Mouse (Mus musculus) forebrain, embryonic 13.5 days (tissue): ENCODE data around the gene Gatd1. TPM values are rescaled to one million over a fixed set of nuclear protein-coding genes. Genes with fewer than 3 reads are reported as not detected.
A peak's percentile ranks its signal among the peaks of the same experiment; 100 is the strongest.

Experiments
- ATAC-seq: fragments of 200-750 bp; cut with Nextera tagmentation; 2 replicates; pipeline ENCODE4 v1.8.0; 2017
- H3K27ac ChIP-seq: fragments of 300-500 bp; sonication (generic); 2 replicates; pipeline ENCODE4 v1.5.1; 2015; ENCODE audit warnings: inconsistent platforms, mild to moderate bottlenecking, moderate library complexity
- H3K27me3 ChIP-seq: fragments of 300-500 bp; sonication (generic); 2 replicates; pipeline ENCODE4 v1.6.1; 2015; ENCODE audit warnings: mild to moderate bottlenecking, inconsistent platforms
- H3K36me3 ChIP-seq: fragments of 300-500 bp; sonication (generic); 2 replicates; pipeline ENCODE4 v1.6.1; 2015; ENCODE audit warnings: mild to moderate bottlenecking, inconsistent platforms; ENCODE audit not compliant: poor library complexity, severe bottlenecking
- H3K4me1 ChIP-seq: fragments of 300-500 bp; sonication (generic); 2 replicates; pipeline ENCODE4 v1.6.1; 2015; ENCODE audit warnings: inconsistent platforms
- H3K4me2 ChIP-seq: fragments of 300-500 bp; sonication (generic); 2 replicates; pipeline ENCODE4 v1.6.1; 2015; ENCODE audit warnings: inconsistent platforms, mild to moderate bottlenecking, moderate library complexity
- H3K4me3 ChIP-seq: fragments of 300-500 bp; sonication (generic); 2 replicates; pipeline ENCODE4 v1.5.1; 2015; ENCODE audit warnings: mild to moderate bottlenecking, inconsistent platforms
- H3K9ac ChIP-seq: fragments of 300-500 bp; sonication (generic); 2 replicates; pipeline ENCODE4 v1.6.1; 2015; ENCODE audit warnings: mild to moderate bottlenecking, inconsistent platforms
- H3K9me3 ChIP-seq: fragments of 300-500 bp; sonication (generic); replicated peaks from 2 replicates; pipeline ENCODE4 v1.6.1; 2016; ENCODE audit warnings: inconsistent platforms
- WGBS: fragments of 180-500 bp; shearing (Covaris S2); methylation state at CpG from one replicate; pipeline ENCODE4 v1.1.7; 2015; 5-methylcytosine and 5-hydroxymethylcytosine counted together
- polyA plus RNA-seq: library from polyadenylated mRNA; unstranded; fragments of >200 nt; fragmentation: Nextera tagmentation; extraction: Ambion mirVana; gene quantifications from 2 replicates; pipeline ENCODE4 v1.2.1, GENCODE M21; 2015

Gatd1 gene
- polyA plus RNA-seq, 1 experiment from 2014 or later: 55.6 TPM

DNA sequence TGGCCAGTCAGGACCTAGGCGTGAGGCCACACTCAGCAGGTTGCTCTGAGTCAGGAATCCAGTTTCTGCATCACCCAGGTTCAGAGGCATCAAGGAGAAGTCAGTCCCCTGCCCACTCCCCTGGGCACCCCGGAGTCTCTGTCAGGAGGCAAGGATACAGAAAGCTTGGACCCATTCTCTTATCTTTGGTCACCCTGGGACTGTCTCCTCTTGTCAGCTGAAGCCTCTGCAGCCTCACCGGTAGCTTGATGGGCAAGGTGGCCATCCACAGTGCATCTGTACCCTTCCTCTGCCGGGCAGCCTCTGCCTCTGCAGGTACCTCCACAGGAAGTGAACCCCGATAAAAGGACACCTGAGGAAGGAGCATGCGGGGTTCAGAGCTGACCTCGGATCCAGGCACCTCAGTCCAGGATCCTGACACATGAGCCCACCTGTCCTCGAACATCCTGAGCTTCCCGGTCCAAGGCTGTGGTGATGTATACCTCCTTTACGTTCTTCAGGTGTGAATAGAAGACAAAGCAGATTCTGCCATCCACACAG is 25.3 kb upstream of the Gatd1 start:
- H3K27ac ChIP-seq: no peak overlapping the region
- 96% methylated on average over 10 of the region's 10 CpGs for WGBS
- H3K4me1 ChIP-seq: peaks cover 71% of the 10 kb centered on the region
- no peak overlapping the region for H3K4me3 ChIP-seq
- ATAC-seq: no peak
- no peaks in the 10 kb centered on the region for H3K27me3 ChIP-seq
- no peaks in the 10 kb centered on the region for H3K9me3 ChIP-seq
- peaks cover 35% of the 10 kb centered on the region for H3K36me3 ChIP-seq
- no peak overlapping the region for H3K4me2 ChIP-seq
- peak overlapping the region; percentile 27; the same call in 1 of the 2 replicates for H3K9ac ChIP-seq

- H3K36me3 ChIP-seq: peaks cover 40% of the 10 kb centered on the region
- H3K27me3 ChIP-seq: no peaks in the 10 kb centered on the region
- 93% methylated on average over 12 of the region's 12 CpGs for WGBS
- H3K27ac ChIP-seq: no peak overlapping the region
- no peaks in the 10 kb centered on the region for H3K9me3 ChIP-seq
- no peak overlapping the region for H3K9ac ChIP-seq
- H3K4me1 ChIP-seq: peaks cover 72% of the 10 kb centered on the region
- peak overlapping the region; percentile 61; the same call in 1 of the 2 replicates for H3K4me3 ChIP-seq
- no peak overlapping the region for H3K4me2 ChIP-seq
- ATAC-seq: no peak
Observed at GRCm38 (mm10) chr7:141438201-141438968, 24.4 kb upstream of the Gatd1 start.

DNA sequence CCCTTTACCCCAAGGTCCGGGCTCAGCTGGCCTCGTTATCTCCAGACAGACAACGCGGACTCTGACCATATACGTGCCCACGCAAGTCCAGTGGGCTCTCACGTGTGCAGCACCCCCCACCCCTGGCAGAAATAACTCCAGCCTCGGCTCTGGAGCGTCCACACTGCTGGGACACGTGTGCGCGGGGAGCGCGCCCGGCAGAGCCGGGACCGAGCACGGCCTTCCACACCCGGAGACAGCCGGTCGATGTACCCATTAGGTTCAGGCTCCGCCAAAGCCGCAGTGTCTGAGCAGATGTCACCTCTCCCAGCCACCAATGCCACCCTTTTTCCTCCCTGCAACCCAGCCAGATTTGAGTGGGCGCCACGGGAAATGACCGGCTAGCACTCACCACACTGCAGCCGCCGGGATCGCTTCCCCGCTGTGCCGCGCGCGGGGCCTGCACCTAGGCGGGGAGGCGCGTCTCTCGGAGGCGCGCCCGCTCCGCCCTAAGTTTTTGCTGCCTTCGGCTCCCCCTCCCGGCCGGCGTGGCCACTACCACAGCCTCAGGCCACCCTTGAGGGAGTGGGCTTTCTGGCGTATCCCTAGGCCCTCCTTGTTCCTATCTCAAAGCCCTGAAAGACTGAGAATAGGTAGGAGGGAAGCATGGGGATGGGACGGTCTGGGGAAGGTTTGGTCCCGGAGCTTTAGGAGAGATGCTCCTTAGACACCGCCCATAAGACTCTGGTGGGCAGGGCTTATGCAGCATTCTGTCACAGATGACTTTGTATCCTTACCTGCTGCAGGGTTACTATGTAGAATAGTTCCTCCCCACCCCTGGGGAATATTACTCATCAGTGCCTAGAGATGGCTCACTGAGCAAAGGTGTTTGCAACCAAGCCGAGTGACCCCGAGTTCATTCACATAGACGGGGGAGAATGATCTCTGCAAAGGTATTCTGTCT is 23.5 kb upstream of the Gatd1 start, which contains the start of gene Slc25a22:
Slc25a22 (minus strand) TSS at position 715 of the 943 bp plus-strand sequence.
- H3K9ac ChIP-seq: peak within 1 kb of the TSS; percentile 83
- WGBS: 5% methylated on average over 53 of the region's 53 CpGs
- H3K4me1 ChIP-seq: peaks cover 71% of the 10 kb centered on the region
- H3K27ac ChIP-seq: peak within 1 kb of the TSS; percentile 63
- peak within 1 kb of the TSS; percentile 94 for H3K4me2 ChIP-seq
- peak; percentile 80 for ATAC-seq
- H3K27me3 ChIP-seq: no peaks in the 10 kb centered on the region
- H3K9me3 ChIP-seq: no peaks in the 10 kb centered on the region
- peak within 1 kb of the TSS; percentile 61 for H3K4me3 ChIP-seq
- peaks cover 50% of the 10 kb centered on the region for H3K36me3 ChIP-seq

GRCm38 (mm10) chr7:141436523-141436892 is 22.6 kb upstream of the Gatd1 start:
- Histone ChIP-seq H3K9ac (peak overlapping the region; percentile 83; the same call in 1 of the 2 replicates), H3K4me3 (peak overlapping the region; percentile 61), H3K27ac (no peak overlapping the region), H3K4me1 (peaks cover 61% of the 10 kb centered on the region), H3K36me3 (peaks cover 58% of the 10 kb centered on the region), H3K27me3 (no peaks in the 10 kb centered on the region), H3K9me3 (no peaks in the 10 kb centered on the region), H3K4me2 (peak overlapping the region; percentile 94)
- WGBS: 47% methylated on average over 2 of the region's 2 CpGs
- ATAC-seq: no peak

GRCm38 (mm10) chr7:141435856-141436522 is 22.1 kb upstream of the Gatd1 start:
- WGBS: 75% methylated on average over 9 of the region's 9 CpGs
- peak overlapping the region; percentile 94 for H3K4me2 ChIP-seq
- no peaks in the 10 kb centered on the region for H3K27me3 ChIP-seq
- H3K9me3 ChIP-seq: no peaks in the 10 kb centered on the region
- peaks cover 56% of the 10 kb centered on the region for H3K4me1 ChIP-seq
- peaks cover 58% of the 10 kb centered on the region for H3K36me3 ChIP-seq
- H3K27ac ChIP-seq: no peak overlapping the region
- no peak for ATAC-seq
- H3K9ac ChIP-seq: peak overlapping the region; percentile 83; the same call in 1 of the 2 replicates
- peak overlapping the region; percentile 61 for H3K4me3 ChIP-seq

DNA sequence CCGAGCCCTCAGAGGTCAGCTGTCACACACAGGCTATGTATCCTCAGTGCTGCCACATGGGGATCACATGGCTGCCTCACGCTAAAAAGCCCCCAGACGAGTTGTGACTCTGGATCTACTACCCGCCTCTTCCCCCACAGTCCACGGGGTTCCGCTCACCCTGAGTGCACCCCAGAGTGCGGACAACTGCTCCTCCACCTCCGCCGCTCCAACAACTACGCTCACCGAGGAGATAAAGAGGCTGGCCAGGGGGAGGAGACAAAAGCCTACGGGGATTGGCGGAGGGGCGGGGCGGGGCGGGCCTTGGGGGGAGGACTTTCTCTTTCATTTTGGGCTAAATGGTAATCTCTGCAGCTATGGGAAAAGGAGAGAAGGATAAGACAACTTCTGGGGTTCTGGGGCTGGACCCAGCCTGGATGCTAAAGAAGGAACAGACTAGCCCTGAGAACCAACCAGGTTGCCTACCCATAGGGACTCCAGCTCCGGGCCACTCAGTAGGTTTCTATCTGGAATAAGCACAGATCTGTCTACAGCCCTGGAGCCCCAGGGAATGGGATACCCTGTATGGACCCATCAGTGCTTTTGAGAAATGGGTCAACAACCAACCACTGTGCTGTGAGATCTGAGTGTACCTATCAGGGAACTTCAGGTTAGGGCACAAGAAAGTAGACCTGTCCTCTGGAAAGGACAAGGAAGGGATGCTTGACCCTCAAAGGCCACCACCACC is 21.4 kb upstream of the Gatd1 start:
- Histone ChIP-seq H3K27me3 (no peaks in the 10 kb centered on the region), H3K4me2 (peak overlapping the region; percentile 94), H3K9ac (peak overlapping the region; percentile 82), H3K4me1 (peaks cover 53% of the 10 kb centered on the region), H3K9me3 (no peaks in the 10 kb centered on the region), H3K27ac (peak overlapping the region; percentile 87), H3K36me3 (peaks cover 58% of the 10 kb centered on the region), H3K4me3 (peak overlapping the region; percentile 61)
- peak; percentile 19 for ATAC-seq
- 5% methylated on average over 17 of the region's 17 CpGs for WGBS

GRCm38 (mm10) chr7:141434464-141434863 is 20.5 kb upstream of the Gatd1 start:
- Histone ChIP-seq H3K4me2 (peak overlapping the region; percentile 94), H3K4me3 (peak overlapping the region; percentile 61), H3K9me3 (no peaks in the 10 kb centered on the region), H3K36me3 (peaks cover 52% of the 10 kb centered on the region), H3K27ac (peak overlapping the region; percentile 87), H3K4me1 (peaks cover 61% of the 10 kb centered on the region), H3K27me3 (no peaks in the 10 kb centered on the region), H3K9ac (peak overlapping the region; percentile 82)
- peak; percentile 33 for ATAC-seq
- 10% methylated on average over 8 of the region's 8 CpGs for WGBS

DNA sequence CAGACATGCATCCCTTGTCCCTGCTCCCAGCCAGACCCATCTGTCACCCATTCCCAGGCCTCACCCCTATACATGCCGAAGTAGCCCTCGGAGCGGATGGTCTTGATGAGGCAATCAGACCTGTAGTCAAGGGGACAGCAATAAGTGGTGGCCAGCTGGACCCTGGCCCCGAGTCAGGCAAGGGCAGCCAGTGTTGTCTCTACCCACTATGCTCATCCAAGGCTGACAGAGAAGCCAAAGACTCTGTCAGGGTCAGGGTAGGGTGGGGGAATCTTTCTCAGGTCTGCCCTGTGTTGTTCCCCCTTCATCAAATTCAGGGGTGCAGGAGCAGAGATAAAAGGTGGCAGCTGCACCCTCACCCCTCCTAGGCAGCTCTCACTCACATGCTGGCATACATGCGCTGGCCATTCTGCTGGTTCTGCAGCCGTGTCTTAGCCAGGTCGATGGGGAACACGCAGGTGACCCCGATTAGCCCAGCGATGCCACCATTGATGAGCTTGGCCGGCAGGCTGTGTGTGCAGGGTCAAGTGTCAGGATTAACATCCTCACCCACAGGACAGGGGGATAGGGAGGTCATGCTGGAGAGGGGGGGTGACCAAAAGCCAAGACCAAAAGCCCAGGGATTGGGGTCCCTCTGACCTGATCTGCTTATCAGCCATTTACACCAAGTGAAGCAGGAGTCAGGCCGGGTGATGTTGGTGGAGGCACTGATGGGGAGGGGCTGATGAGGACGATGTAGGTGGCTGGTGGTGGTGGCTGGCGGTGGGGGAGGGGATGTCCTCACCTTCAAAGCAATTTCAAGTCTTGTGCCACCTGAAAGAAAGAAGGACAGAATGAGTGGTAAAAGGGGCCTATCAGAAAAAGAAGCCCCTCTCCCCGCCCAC is 19.8 kb upstream of the Gatd1 start:
- peaks cover 68% of the 10 kb centered on the region for H3K4me1 ChIP-seq
- no peak for ATAC-seq
- WGBS: 76% methylated on average over 15 of the region's 15 CpGs

DNA sequence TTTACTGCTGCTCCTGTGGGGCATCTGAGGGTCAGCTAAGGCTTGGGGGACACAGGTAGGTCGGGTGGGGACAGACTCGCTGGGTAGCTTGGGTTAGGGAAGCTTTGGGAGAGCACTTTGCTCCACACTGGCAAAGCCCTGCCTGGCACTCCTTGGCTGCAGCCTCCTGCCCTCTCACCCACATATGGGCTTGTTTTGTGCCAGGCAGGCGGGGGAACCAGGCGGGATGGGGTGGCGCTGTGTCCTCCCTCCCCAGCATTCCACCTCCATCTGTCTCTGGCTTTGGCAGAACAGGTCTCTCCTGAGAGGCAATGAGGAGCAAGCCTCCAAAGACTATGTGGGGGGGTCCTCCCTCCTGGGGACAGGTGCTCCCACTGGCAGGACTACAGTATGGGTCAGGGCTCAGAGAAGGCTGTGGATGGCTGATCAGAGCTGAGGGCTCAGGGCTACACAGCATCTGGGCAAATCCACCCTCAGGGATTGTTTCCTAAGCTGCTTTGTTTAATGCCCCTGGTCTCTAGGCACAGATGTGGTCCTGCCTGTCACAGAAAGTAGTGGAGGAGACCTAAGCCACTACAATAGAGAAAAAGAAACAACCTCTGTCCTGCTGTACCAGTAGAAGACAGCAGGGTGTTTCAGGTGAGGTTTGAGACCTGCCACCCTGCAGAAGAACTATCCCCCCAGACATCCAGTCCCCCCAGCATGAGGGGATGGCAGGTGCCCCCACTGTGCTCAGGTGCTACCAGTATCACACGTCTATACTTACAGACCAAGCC is 19.0 kb upstream of the Gatd1 start:
- H3K4me3 ChIP-seq: 0 out of 2 replicates have a peak overlapping the region, but pooled peaks have one; percentile 4
- ATAC-seq: no peak
- H3K4me2 ChIP-seq: peak overlapping the region; percentile 94
- no peak overlapping the region for H3K27ac ChIP-seq
- no peaks in the 10 kb centered on the region for H3K9me3 ChIP-seq
- WGBS: 82% methylated on average over 6 of the region's 6 CpGs
- H3K9ac ChIP-seq: peak overlapping the region; percentile 82
- peaks cover 38% of the 10 kb centered on the region for H3K36me3 ChIP-seq
- no peaks in the 10 kb centered on the region for H3K27me3 ChIP-seq
- peaks cover 73% of the 10 kb centered on the region for H3K4me1 ChIP-seq

More for the DNA sequence above, 19.8 kb upstream of the Gatd1 start:
- Histone ChIP-seq H3K9me3 (no peaks in the 10 kb centered on the region), H3K4me2 (peak overlapping the region; percentile 94), H3K4me3 (peak overlapping the region; percentile 61), H3K27ac (peak overlapping the region; percentile 87), H3K27me3 (no peaks in the 10 kb centered on the region), H3K9ac (peak overlapping the region; percentile 82), H3K36me3 (peaks cover 45% of the 10 kb centered on the region)

DNA sequence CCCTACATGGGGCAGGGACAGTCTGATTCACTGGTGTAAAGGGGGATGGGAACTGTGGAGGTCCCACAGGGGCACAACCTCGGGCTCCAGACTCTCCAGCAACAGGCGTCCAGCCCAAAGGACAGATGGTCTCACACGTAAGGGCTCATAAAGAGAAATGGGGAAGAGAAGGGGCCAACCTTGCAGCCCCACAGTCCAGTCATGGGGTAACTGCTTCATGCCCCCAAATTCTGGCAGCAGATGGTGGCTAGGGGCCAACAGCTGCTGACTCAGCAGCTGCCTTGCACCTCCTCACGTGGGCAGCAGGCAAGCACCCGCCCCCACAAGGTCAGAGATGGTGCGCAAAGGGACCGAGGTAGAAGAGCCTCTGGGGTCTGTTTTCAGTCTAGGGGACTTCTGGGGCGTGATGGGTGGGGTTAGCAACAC is 18.3 kb upstream of the Gatd1 start:
- H3K36me3 ChIP-seq: peaks cover 43% of the 10 kb centered on the region
- no peak overlapping the region for H3K4me2 ChIP-seq
- H3K4me3 ChIP-seq: no peak overlapping the region
- H3K9ac ChIP-seq: no peak overlapping the region
- H3K27me3 ChIP-seq: no peaks in the 10 kb centered on the region
- H3K4me1 ChIP-seq: peaks cover 68% of the 10 kb centered on the region
- ATAC-seq: no peak
- H3K9me3 ChIP-seq: no peaks in the 10 kb centered on the region
- WGBS: 91% methylated on average over 8 of the region's 8 CpGs
- no peak overlapping the region for H3K27ac ChIP-seq
